ENCODE assay signal across 28 mouse cellular contexts in genomic region chr8:85512234-85512633, GRCm38 (mm10). TPM values are rescaled to one million over a fixed set of nuclear protein-coding genes. Genes with fewer than 3 reads are reported as not detected.
A peak's percentile ranks its signal among the peaks of the same experiment; 100 is the strongest.
DNase-seq lines count a peak whose midpoint lies in the region; ATAC-seq and TF ChIP-seq lines count a peak whose summit lies in the region.
"Had no signal": no experiment of that assay in that cellular context is flagged by ENCODE, and none has a peak within 500 bp of the region (broad histone marks: within the 10 kb centered on the region; RNA-seq: fewer than 3 reads in every experiment).

No protein-coding gene starts in this region.

- 0 out of 2 replicates have a peak, but pooled peaks cover 2% of the 10 kb centered on the region for H3K4me1 ChIP-seq in brown adipose tissue, adult 24 weeks (ENCODE audit: control insufficient read depth, insufficient read depth, insufficient read length, low read length)
- H3K4me1 ChIP-seq: heart, embryonic 10.5 days; kidney, embryonic 15.5 days; limb, embryonic 10.5 days; limb, embryonic 15.5 days; liver, embryonic 13.5 days; midbrain, embryonic 10.5 days; neural tube, embryonic 12.5 days had no signal

- no peak for ATAC-seq in inflammation-experienced regulatory T-cells, adult 6 months
- ATAC-seq: midbrain, embryonic 16.5 days had no signal

- no peak for DNase-seq in layer of hippocampus, adult 2 months (ENCODE audit: low spot score in 2 of 2)
- no peak for DNase-seq in layer of hippocampus, postnatal 25 days (ENCODE audit: extremely low spot score in 1 of 2, low spot score in 1 of 2)
- peak; percentile 39 for DNase-seq in adipocyte (ENCODE audit: low spot score)
- peak; percentile 49 for DNase-seq in lung, postnatal 25 days (ENCODE audit: low spot score)
- DNase-seq: adrenal gland, adult 2 months; adrenal gland, postnatal 36 days; B cell, adult 2 months; cerebellum, adult 2 months; cerebellum, postnatal 14 days; forebrain, postnatal 0 days; gastrocnemius, postnatal 10 days; kidney, adult 11 months; kidney, postnatal 25 days; liver, embryonic 13.5 days; lung, embryonic 14.5 days; right cerebral cortex, postnatal 4 days; thymus, adult 2 months had no signal

- H3K4me3 ChIP-seq in layer of hippocampus, adult 2 months: no peak overlapping the region
- no peak overlapping the region for H3K4me3 ChIP-seq in brown adipose tissue, adult 24 weeks (ENCODE audit: insufficient read depth, low read depth, low read length)
- H3K4me3 ChIP-seq: erythroblast, embryonic 14.5 days; heart, embryonic 10.5 days; heart, embryonic 15.5 days; kidney, embryonic 15.5 days; limb, embryonic 10.5 days; limb, embryonic 15.5 days; liver, embryonic 13.5 days; midbrain, embryonic 10.5 days; neural tube, embryonic 12.5 days had no signal

- peak overlapping the region; percentile 76; the same call in 1 of the 2 replicates for H3K27ac ChIP-seq in layer of hippocampus, adult 2 months
- H3K27ac ChIP-seq in brown adipose tissue, adult 24 weeks (replicated peaks; ENCODE audit: low read depth, low read length): 0 out of 2 replicates have a peak overlapping the region, but pooled peaks have one; percentile 23
- H3K27ac ChIP-seq: heart, embryonic 10.5 days; heart, embryonic 15.5 days; kidney, embryonic 15.5 days; limb, embryonic 10.5 days; liver, embryonic 13.5 days; midbrain, embryonic 10.5 days; neural tube, embryonic 12.5 days had no signal

- TF ChIP-seq CTCF in layer of hippocampus, adult 2 months (conservative IDR thresholded peaks at IDR 0.05): no peak

RNA-seq across cellular contexts. Expression of gene Gpt2, which starts 19.9 kb away (rescaled TPM):
- total RNA-seq in layer of hippocampus, adult 2 months (2021): 10 to 100 TPM; 70.9 to 88.3 TPM
- total RNA-seq in layer of hippocampus, postnatal 25 days (2021): 10 to 100 TPM; 61.8 to 80.8 TPM
- polyA plus RNA-seq in brown adipose tissue, adult 24 weeks (2012; ENCODE audit: insufficient read depth, insufficient read length, missing spikeins): 11.1 TPM in 2 replicates
- polyA plus RNA-seq in inflammation-experienced regulatory T-cells, adult 6 months (2017; shearing (Covaris generic)): under 1 TPM; 0.21 to 0.43 (median 0.25) TPM
- polyA plus RNA-seq: erythroblast, embryonic 14.5 days had no signal

RNA-seq across cellular contexts. Expression of gene Dnaja2, which starts 42.9 kb away (rescaled TPM):
- 100 to 1,000 TPM; 193 to 201 TPM for total RNA-seq in layer of hippocampus, adult 2 months (2021)
- total RNA-seq in layer of hippocampus, postnatal 25 days (2021): 100 to 1,000 TPM; 194 to 202 TPM
- 80.9 and 101 TPM in 2 replicates for polyA plus RNA-seq in brown adipose tissue, adult 24 weeks (2012; ENCODE audit: insufficient read depth, insufficient read length, missing spikeins)
- polyA plus RNA-seq in inflammation-experienced regulatory T-cells, adult 6 months (2017; shearing (Covaris generic)): 100 to 1,000 TPM; 155 to 203 (median 157) TPM

Comparison
In these comparisons a context has a peak if more than half of its experiments do, and no peak if none do; other contexts are left out.
1. DNase-seq: peak in adipocyte (single experiment) and lung, postnatal 25 days (single experiment); none in layer of hippocampus, adult 2 months (0 of 2) and layer of hippocampus, postnatal 25 days (0 of 2).